Mouse (Mus musculus) heart, postnatal 4 days (tissue): Measurements from ENCODE around the gene Selenbp1. TPM values are rescaled to one million over a fixed set of nuclear protein-coding genes. Genes with fewer than 3 reads are reported as not detected.
"Not testable (repeated sequence)": the region's sequence is repeated elsewhere in the genome, so short reads cannot be mapped to it uniquely, and the experiment has no call there.

Source experiments
- DNase-seq: peaks from one replicate; pipeline ENCODE4 v3.0.0; 2021
- total RNA-seq, 2 experiments: library from RNA; stranded (reverse); gene quantifications; 2 replicates each; pipeline ENCODE4 v1.2.3; 2021

The Selenbp1 gene
- total RNA-seq, 2 experiments from 2014 or later = 47.4 to 48.9 TPM

- not testable (repeated sequence) for DNase-seq
These were observed 748 bp downstream of the Selenbp1 start for GRCm38 (mm10) chr3:94933604-94934003.

GRCm38 (mm10) chr3:94934564-94934963 is 1.7 kb downstream of the Selenbp1 start:
- DNase-seq = not testable (repeated sequence)

GRCm38 (mm10) chr3:94935332-94935731 is 2.5 kb downstream of the Selenbp1 start:
- DNase-seq = peak; percentile 87

- not testable (repeated sequence) for DNase-seq
These were observed 3.3 kb downstream of the Selenbp1 start for GRCm38 (mm10) chr3:94936147-94936546.

- not testable (repeated sequence) for DNase-seq
These were observed 4.3 kb downstream of the Selenbp1 start for GRCm38 (mm10) chr3:94937194-94937593.

GRCm38 (mm10) chr3:94940033-94940432 is 7.2 kb downstream of the Selenbp1 start:
- not testable (repeated sequence) for DNase-seq

GRCm38 (mm10) chr3:94942211-94942967 is 9.5 kb downstream of the Selenbp1 start:
- DNase-seq = not testable (repeated sequence)

GRCm38 (mm10) chr3:94943706-94944105 is 10.8 kb downstream of the Selenbp1 start:
- not testable (repeated sequence) for DNase-seq

- no peak for DNase-seq
These were observed 15.3 kb downstream of the Selenbp1 start for GRCm38 (mm10) chr3:94948066-94948614.

GRCm38 (mm10) chr3:94949645-94950044 is 16.8 kb downstream of the Selenbp1 start:
- no peak for DNase-seq

GRCm38 (mm10) chr3:94952806-94953205 is 19.9 kb downstream of the Selenbp1 start:
- no peak for DNase-seq

GRCm38 (mm10) chr3:94953384-94953763 is 20.5 kb downstream of the Selenbp1 start:
- DNase-seq = no peak

GRCm38 (mm10) chr3:94953764-94954616 is 21.1 kb downstream of the Selenbp1 start, which contains the start of gene Rfx5:
Rfx5 (plus strand) TSS chr3:94954075.
- peak; percentile 92 for DNase-seq

- DNase-seq = no peak
These were observed 25.4 kb downstream of the Selenbp1 start for GRCm38 (mm10) chr3:94958295-94958694.

GRCm38 (mm10) chr3:94959871-94960270 is 27.0 kb downstream of the Selenbp1 start:
- DNase-seq = no peak

- no peak for DNase-seq
These were observed 27.5 kb downstream of the Selenbp1 start for GRCm38 (mm10) chr3:94960322-94960721.

GRCm38 (mm10) chr3:94964989-94965388 is 32.1 kb downstream of the Selenbp1 start:
- DNase-seq = no peak

- DNase-seq = no peak
These were observed 33.0 kb downstream of the Selenbp1 start for GRCm38 (mm10) chr3:94965878-94966277.

GRCm38 (mm10) chr3:94972552-94972951 is 39.7 kb downstream of the Selenbp1 start:
- DNase-seq = no peak

GRCm38 (mm10) chr3:94973620-94974019 is 40.8 kb downstream of the Selenbp1 start:
- DNase-seq = no peak

- no peak for DNase-seq
These were observed 41.2 kb downstream of the Selenbp1 start for GRCm38 (mm10) chr3:94974026-94974527.

GRCm38 (mm10) chr3:94974528-94975422 is 41.9 kb downstream of the Selenbp1 start, which contains the start of gene Pi4kb:
Pi4kb (plus strand) TSS chr3:94974731.
- peak; percentile 86 for DNase-seq
